Mouse (Mus musculus) bone marrow macrophage, adult 2 months (primary cell): ENCODE data around the gene Ppp1r3e. TPM values are rescaled to one million over a fixed set of nuclear protein-coding genes. Genes with fewer than 3 reads are reported as not detected.
A peak's percentile ranks its signal among the peaks of the same experiment; 100 is the strongest.

Experiments
- H3K27ac ChIP-seq: 2 replicates; pipeline ENCODE4 v1.5.1; 2012; ENCODE audit warnings: low read depth, low read length; ENCODE audit not compliant: insufficient read depth
- H3K4me1 ChIP-seq: 2 replicates; pipeline ENCODE4 v1.6.1; 2012; ENCODE audit warnings: low read length; ENCODE audit not compliant: control insufficient read depth, insufficient read depth
- H3K4me3 ChIP-seq: 2 replicates; pipeline ENCODE4 v1.5.1; 2012; ENCODE audit warnings: mild to moderate bottlenecking, low read length, moderate library complexity; ENCODE audit not compliant: insufficient read depth
- CTCF ChIP-seq: IDR thresholded peaks from 2 replicates; pipeline ENCODE4 v1.5.1; 2012; ENCODE audit warnings: low read depth, mild to moderate bottlenecking, low read length, moderate library complexity
- POLR2A ChIP-seq: IDR thresholded peaks from 2 replicates; pipeline ENCODE4 v1.6.1; 2012; ENCODE audit warnings: mild to moderate bottlenecking, low read depth, low read length, borderline replicate concordance
- polyA plus RNA-seq: library from polyadenylated mRNA; stranded (reverse); fragments of >200 nt; gene quantifications from 2 replicates; pipeline ENCODE4 v1.2.4, GENCODE M21; 2012; ENCODE audit not compliant: missing spikeins, insufficient read depth, insufficient read length

Gene Ppp1r3e
- 11.3 and 13.9 TPM in 2 replicates for polyA plus RNA-seq

DNA sequence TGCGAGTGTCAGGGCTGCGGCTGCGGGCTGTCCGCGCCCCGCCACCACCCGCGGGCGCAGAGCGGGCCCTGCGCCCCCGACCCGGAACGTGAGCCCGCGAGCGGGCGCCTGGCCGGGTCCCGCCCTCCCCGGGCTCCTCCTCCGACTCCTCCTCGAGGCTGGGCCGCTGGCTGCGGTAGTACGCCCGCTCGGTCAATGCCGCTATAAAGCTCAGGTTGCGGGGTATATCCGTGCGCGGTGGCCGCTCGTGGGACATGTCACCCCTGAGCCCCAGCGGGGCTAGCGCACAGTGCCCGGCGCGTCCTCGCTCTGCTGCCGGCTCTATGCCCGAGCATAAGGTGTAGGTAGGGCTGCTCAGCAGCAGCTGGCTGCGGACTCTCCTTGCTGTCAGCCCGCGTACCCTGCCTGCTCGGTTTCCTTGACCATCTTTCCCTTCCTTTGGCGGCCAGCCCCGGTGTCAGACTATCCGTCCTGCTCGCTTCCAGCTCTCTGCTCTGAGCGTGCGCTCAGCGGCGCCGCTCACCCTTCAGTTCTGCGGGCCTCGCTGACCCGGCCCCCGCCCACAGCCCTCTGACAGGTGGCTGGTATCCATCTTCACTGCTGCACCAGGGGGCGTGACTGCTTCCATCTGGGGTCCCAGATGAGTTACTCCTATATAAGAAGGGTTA lies at the start of gene Ppp1r3e:
Ppp1r3e (minus strand) TSS at position 503 of the 668 bp plus-strand sequence.
- no peak for TF ChIP-seq CTCF
- no peak for TF ChIP-seq POLR2A
- H3K4me1 ChIP-seq = peaks cover 8% of the 10 kb centered on the region; the same call in 1 of the 2 replicates
- peak within 1 kb of the TSS; percentile 88 for H3K4me3 ChIP-seq
- peak within 1 kb of the TSS; percentile 71 for H3K27ac ChIP-seq

DNA sequence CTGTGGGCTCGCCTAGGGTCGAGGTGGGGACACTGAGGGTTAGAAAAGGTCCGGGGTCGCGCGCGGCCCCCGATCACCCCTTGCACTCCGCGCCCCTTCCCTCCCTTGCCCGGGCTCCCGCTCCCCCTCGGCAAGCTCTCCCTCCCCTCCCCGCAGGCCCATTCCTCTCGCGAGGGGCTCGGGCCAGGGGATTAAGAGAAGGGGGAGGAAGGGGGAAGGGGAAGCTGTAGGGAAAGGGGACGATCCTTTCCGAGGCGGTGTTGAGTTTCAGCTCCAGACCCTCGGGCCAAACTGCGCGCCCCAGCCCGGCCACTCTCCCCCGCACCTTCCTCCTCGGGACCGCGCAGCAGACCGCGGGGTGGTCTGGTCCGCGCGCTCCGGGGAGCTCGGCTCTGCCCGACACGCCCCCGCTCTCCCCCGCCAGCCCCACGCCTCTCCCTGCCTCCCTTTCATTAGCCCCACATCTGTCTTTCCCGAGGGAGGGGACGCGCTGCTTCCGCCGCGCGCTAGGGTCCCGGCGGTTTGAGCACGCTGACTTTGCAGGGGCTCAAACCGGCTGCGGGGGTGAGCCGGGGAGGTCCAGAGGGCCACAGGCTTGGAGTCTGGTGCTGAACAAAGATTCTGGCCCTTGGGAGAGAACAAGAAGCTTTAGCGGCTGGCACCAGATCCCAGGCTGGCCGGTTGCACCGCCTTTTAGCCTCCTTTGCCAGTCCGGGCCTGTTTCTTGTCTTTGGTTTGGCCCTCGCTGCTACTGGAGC lies 49.2 kb upstream of the Ppp1r3e start:
- no peak overlapping the region for H3K27ac ChIP-seq
- TF ChIP-seq CTCF (no peak), POLR2A (no peak)
- H3K4me3 ChIP-seq = no peak overlapping the region
- H3K4me1 ChIP-seq = no peaks in the 10 kb centered on the region

DNA sequence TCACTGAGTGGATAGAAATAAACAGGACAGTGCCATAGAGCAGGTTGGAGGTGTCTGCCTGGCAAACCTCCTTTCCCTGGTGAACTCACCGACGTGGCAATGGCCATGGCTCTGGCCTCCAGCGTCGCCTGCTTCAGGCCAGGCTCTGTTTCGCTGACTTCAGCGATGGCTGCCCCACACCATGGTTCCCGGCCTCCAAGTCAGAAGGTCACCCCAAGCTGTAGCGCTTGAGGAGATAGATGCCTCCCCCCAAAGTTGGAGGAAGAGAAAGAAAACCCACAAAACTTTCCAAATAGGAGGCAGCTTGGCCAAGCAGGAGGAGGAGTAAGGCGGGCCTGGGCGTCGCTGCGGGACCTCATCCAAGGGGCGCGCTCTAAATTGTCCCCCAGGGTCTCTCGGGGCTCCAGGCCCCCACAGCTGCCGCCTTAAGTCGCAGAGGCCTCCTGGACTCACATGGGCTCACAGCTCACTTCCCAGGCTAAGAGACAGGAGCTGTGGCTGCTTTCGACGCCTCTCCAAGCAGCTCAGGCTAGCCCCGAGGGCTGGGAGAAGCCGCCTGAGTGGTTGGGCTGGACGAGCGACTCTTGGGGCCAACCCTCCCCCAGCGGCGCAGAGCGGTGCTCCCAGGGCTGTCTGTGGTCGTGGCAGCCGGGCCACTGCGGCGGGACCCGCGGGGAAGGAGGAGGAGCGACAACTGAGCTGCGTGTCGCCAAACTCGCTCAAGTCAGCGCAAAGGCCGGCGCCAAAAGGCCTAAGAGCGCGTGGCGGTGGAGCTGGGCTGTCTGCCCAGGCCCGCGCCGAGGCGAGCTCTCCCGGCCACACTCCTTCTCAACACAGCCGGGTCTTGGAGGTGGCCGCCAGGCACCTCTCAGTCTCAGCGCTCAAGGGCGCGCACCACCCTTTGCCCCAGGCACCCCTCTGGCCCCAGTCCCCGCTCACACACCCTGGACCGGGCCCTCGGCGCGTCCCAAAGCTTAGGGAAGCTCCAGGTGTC lies 48.3 kb upstream of the Ppp1r3e start, which contains the start of gene Efs:
Efs (minus strand) TSS at position 778 of the 994 bp plus-strand sequence.
- Histone ChIP-seq H3K4me1 (no peaks in the 10 kb centered on the region), H3K4me3 (no peak within 1 kb of the TSS), H3K27ac (no peak within 1 kb of the TSS)
- TF ChIP-seq POLR2A = no peak
- TF ChIP-seq CTCF = no peak

DNA sequence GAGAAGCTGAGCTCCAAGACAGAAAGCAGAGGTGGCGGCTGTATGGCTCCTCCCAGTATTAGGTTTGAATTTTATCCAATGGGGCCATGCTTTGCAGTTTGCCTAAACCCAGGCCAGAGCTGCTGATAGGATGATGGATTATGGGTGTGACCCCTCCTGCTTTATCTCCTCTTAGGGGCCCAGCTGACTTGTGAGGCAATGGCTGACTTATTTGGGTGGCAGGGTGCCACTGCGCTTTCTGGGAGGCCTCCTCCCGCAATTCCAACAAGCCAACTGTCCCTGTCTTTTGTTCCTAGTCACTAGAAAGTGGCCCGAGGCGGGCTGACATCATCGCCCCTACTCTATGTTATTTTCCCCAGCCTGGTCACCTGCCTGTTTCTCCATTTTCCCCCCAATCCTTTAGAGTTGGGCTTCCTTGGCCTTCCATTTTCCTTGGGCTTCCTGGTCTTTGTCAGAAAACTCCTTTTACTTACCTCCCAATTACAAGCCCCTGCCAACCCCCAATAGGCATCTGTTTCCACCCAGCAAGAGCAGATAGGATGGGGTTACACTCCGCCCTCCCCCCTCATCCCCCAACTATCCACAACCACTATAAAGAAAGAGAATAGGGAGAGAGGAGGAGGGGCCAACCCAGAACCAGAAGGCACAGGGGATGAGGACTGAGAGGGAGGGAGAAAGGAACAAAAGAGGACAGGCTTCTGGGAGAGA lies 47.4 kb upstream of the Ppp1r3e start:
- Histone ChIP-seq H3K4me1 (no peaks in the 10 kb centered on the region), H3K27ac (no peak overlapping the region), H3K4me3 (no peak overlapping the region)

DNA sequence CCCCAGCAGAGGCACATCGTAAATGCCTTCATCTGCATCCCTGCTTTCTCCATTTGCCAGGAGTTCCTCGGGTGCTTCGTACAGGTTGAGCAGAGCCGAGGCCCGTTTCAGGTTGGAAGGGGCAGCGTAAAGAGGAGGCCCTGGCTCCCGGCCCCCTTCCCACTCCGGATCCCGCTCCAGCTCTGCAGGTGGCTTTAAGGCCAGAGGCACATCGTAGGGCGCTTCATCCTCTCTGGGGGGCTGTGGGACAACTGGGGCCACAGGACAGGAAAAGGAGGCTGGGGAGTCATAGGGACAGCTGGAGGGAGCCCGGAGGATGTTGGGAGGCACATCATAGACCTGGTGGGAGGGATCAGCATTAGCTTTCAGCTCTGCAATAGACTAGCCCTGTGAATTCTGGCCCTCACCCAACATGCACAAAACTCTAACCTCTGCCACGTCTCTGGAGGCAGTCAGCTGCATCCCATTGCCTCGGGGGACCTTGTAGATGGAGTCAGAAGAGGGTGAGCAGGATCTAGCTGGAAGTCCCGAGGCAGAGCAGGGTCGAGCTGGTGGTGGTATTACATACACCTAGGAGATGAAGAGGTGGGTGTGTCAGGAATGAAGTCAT lies 42.8 kb upstream of the Ppp1r3e start:
- H3K4me1 ChIP-seq = no peaks in the 10 kb centered on the region
- no peak overlapping the region for H3K27ac ChIP-seq
- TF ChIP-seq POLR2A (no peak), CTCF (no peak)
- H3K4me3 ChIP-seq = no peak overlapping the region

More for the DNA sequence above, 47.4 kb upstream of the Ppp1r3e start:
- TF ChIP-seq POLR2A (no peak), CTCF (no peak)

DNA sequence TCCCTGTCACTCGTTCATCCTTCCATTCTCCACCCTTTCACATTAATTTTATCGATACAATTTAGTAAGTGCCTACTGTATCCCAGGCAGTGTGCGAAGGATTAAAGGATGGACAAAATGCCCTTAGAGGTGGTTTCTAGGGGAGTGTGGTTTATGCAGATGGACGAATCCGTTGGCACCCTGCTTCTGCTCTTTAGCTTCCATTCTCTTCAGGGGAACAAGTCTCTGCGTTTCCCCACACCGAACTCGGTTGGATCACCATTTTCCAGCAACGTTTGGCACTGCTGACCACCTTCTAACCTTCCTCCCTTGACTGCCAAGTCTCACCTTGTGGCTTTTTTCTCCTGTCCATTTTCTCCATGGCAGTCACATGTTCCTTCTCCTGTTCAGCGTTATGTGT lies 36.0 kb upstream of the Ppp1r3e start:
- H3K4me3 ChIP-seq = no peak overlapping the region
- TF ChIP-seq POLR2A = no peak
- TF ChIP-seq CTCF = no peak
- no peaks in the 10 kb centered on the region for H3K4me1 ChIP-seq
- H3K27ac ChIP-seq = no peak overlapping the region

DNA sequence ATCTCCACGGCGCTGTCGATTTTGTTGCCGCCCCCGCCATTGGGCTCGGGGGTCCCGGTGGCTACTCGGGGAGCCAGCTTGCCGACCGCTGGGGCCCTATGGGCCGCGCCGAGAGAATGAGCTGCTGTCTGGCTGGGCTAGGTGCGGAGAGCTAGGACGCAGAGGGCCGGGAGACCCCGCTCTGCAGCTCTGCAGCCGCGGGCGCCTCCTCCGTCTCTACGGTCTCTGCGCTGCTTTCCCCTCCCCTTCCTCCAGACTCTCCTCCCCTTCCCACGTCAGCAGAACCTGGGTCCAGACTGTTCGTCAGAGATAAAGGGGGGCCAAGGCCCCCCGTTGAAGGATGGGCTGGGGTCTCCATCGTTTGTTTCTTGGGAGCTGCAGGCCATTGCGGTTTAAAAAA lies 35.5 kb upstream of the Ppp1r3e start, which contains the start of gene Slc22a17:
Slc22a17 (minus strand) TSS at position 247 of the 400 bp plus-strand sequence.
- peak within 1 kb of the TSS; percentile 53 for H3K4me3 ChIP-seq
- H3K4me1 ChIP-seq = no peaks in the 10 kb centered on the region
- no peak within 1 kb of the TSS for H3K27ac ChIP-seq
- no peak for TF ChIP-seq CTCF
- no peak for TF ChIP-seq POLR2A

DNA sequence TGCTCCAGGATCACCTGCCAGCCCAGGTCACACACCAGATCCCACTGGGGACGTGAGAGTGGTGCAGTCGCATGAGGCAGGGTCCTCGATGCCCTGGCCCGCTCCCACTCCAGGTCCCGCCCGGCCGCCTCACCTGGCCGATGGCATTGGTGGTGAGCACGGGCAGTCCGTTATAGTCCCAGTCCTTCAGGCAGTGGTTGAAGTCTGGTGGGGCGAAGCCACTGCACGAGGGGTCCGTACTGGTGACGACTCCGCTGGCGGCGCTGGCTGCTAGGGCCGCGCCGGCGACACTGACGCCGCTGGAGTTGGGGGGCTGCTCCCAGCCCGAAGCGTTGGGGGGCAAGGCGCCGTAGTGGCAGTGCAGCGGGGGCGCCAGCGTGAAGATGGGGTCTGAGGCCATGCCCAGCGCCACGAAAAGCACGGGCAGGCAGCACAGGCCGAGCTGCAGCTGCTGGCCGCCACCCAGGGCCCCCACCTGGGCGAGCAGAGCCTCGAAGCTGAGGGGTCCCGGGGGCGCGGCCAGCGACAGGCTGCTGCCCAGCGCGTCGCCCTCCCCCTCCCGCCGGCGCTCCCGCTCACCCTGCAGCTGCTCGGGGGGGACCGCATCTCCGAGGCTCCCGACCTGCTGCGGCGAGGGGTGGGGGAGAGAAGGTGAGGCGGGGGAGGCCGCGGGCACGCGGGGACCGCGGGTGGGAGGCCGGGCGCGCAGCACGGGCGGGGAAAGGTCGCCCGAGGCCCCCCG lies 34.9 kb upstream of the Ppp1r3e start:
- no peaks in the 10 kb centered on the region for H3K4me1 ChIP-seq
- H3K4me3 ChIP-seq = peak overlapping the region; percentile 53
- no peak for TF ChIP-seq POLR2A
- no peak for TF ChIP-seq CTCF

More for the DNA sequence above, 34.9 kb upstream of the Ppp1r3e start:
- H3K27ac ChIP-seq = no peak overlapping the region
